Mouse (Mus musculus) common myeloid progenitor, adult 5-6 weeks (primary cell): ENCODE measurements at regions not wholly inside any gene's neighbourhood (a gene's known extent, or its start where the extent isn't known, plus 50 kb on each side); places are given as distances from the start of the nearest gene placed in this dataset.

Experiments
- ATAC-seq: replicated peaks from 2 replicates; pipeline ENCODE4 v1.8.0; 2016; ENCODE audit warnings: low read depth, mild to moderate bottlenecking, moderate TSS enrichment, inconsistent platforms; ENCODE audit not compliant: poor library complexity, severe bottlenecking

GRCm38 (mm10) chr17:49149896-49150295 is 217.7 kb downstream of the Lrfn2 start:
- ATAC-seq, result no peak

- no peak for ATAC-seq
Measured at GRCm38 (mm10) chr17:49150971-49151422, 218.8 kb downstream of the Lrfn2 start.

DNA sequence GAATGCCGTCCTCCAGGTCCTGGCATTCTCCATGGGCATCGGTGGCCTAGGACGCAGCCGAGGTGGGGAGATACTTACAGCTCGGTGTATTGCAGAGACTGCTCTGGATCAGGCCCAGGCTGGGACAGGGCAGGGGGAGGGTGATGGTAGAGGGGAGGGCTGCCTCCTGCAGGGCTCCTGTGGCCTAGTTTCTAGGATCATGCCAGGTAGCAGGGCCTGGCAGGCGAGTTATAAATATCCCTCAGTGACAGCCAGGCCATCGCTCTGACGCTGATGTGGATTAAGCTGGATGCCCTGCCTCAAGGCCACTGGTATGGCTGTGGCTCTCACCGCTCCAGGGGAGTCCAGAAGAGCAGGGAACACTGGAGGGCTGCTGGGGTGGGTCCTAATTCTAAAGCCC is 221.8 kb downstream of the Lrfn2 start:
- no peak for ATAC-seq

DNA sequence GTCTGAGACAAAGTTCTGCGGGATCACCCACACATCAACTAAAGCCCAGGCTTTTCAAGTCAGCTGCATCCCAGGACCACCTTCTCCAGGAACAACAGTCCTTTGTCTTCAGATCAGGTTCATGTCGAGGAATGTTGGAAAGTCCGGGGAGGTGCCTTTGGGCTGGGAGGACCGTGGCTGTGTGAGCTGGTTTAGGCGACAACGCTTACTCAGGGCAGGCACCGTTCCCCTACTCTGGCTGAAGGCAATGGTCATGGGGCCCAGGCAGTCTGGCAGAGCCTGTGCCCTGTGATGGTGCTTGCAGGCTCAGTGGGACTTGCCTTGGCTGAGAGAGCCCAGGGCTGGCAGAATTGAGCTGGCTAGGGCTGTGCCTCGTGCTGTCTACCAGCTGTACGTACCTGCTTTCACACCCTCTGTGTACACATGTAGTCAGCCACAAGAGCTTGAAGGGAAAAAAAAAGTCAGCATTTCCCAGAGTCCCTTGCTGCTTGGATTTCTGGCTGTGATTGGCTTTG is 222.9 kb downstream of the Lrfn2 start:
- ATAC-seq, result no peak

DNA sequence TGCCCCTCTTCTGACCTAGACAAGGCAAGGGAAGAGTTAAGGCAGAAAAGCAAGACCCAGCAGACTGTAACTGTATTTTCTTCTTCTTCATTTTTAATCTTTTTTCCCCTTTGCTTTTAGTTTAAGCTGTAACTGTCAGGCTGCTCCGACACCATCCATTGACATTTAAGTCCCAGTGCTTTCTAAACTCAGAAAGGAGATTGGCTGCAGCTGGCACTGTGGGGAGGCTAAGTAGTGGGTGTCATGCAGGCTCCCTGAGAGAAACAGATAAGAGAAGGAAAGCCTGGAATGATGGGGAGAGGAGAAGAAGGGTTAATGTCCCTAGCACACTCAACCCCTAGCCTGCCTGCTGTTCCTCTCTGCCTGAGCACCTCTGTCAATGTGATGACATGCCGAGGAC is 225.4 kb downstream of the Lrfn2 start:
- ATAC-seq, result no peak

DNA sequence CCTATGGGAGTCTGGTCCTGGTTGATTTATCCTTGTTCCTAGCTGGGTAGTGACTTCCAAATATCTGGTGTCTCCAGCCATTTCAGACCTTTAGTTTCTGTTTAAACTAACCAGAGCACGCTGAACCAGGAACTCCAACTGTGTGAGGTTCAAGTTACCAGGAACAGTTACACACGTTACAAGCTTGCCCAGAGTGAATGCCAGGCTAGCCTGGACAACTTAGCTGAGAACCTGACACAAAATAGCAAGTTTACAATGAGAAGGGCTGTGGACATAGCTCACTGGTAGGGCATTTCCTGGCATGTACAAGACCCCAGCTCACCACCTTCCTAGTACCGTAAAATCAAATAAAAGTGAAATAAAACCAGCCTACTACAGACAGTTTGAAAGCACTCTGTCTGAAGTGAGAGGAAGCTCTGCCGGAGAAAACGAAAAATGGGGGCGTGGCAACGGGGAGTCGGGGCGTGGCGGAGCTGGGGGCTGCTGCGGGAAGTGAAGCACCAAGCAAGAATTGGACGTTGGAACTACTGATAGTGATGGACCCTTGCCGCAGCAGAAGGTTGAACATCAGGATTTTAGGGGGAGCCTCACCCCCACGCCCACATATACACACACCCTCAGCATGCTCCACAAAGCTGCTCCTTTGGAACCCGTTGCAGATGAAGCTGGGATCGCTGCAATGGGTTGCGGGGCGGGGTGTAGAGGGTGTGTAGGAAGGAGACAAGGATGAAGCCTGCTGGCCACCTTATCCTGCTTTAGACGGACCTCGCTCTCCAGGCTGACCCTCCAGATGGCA is 239.3 kb downstream of the Lrfn2 start:
- peak; percentile 86 for ATAC-seq

DNA sequence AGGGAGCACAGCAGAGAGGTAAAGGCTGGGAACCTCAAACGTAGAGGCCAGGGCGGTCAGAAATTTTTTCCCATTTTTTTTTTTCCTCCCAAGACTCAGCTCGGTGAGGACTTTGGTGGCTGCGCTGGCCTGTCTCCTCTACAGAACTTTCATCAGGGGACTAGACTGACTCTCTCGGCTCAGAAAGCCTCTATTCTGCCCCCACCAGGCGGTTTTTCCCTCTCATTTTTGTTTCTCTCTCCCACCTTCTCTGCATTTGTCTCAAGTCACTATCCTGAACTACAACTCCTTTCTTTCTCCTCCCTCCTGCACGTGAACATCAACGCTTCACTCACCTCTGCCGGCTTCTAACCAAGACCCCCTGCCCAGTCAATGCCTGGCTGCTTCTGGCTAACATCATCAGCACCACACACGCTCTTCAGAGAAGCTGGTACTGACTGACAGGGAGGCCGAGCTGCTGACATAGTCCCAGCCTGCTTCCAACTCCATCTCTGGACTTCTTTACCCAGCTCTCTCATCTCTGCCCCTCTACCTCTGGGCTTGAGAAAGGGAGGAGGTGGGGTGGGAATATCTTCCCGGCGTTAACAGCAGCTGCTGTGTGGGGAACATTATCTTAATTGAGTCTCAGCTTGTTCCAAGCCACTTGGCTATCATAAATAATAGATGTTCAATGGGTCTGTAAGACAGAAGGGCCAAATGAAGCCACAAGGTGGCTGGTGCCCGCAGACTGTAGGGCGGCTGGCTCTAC is 240.0 kb downstream of the Lrfn2 start:
- peak; percentile 2; the same call in 1 of the 2 replicates for ATAC-seq

DNA sequence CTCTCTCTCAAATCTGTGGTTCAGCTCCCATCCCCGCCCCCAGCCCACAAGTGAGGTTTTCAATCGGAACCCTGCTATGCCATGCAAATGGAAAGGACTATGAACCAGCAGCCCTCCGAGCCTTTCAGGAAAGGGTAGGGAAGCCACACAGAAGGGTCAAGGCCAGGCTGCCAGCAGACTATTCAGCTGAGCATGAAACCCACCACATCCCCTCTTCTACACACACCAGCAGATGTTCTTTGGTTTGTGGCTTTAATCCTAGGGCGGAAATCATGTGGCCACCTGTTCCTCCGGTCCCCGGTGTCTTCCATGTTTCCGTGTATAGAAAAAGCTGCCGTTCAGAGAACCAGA is 240.6 kb downstream of the Lrfn2 start:
- ATAC-seq, result peak; percentile 50

GRCm38 (mm10) chr17:49177966-49178731 is 246.0 kb downstream of the Lrfn2 start:
- no peak for ATAC-seq

- peak; percentile 72 for ATAC-seq
Measured at GRCm38 (mm10) chr17:49182485-49182884, 245.7 kb upstream of the Mocs1 start.

- no peak for ATAC-seq
Measured at GRCm38 (mm10) chr17:49183917-49184316, 244.2 kb upstream of the Mocs1 start.

DNA sequence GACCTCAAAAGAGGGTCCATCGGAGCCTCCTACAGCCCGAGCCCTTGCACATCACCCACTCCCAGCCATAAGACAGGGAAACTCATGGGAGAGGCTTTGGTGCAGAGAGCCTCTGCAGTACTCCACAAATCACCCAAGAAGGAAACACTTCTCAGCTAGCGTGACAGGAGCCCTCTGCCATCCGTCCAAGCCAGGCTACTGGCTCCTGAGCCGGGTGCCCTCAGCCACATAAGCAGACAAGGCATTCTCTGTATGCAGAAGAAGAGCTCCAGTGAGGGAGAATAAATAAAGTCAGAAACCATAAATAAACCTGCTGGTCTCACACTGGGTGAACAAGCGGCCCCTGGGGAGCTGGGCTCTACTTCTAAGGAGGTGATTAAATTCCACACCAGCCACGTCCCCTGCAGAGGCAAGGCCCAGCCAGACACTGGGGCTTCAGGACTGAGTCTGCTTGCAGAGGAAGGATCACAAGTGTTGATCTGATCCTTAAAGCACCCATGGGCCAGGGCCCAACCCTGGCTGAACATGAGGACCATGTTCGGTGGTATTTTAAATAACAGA is 243.0 kb upstream of the Mocs1 start:
- ATAC-seq, result no peak

- ATAC-seq, result peak; percentile 63
Measured at GRCm38 (mm10) chr17:49189765-49190164, 238.4 kb upstream of the Mocs1 start.

DNA sequence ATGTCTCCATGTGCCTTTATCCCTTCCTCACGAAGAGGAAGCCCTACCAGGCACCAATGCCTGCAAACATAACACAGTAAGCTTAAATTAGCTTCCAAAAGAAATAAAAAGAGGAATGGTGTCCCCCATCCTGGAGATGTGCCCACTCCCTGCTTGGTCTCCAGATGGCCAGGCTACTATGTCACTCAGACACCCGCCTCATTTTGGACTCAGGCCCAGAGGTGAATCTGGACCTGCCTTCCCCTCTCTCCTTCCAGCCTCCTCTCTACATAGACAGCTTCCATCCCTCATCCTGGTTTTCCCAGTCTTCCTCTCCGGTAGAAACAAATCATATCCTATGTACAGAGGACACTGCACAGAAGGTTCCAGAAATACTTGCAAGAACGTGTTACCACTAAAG is 237.8 kb upstream of the Mocs1 start:
- no peak for ATAC-seq

DNA sequence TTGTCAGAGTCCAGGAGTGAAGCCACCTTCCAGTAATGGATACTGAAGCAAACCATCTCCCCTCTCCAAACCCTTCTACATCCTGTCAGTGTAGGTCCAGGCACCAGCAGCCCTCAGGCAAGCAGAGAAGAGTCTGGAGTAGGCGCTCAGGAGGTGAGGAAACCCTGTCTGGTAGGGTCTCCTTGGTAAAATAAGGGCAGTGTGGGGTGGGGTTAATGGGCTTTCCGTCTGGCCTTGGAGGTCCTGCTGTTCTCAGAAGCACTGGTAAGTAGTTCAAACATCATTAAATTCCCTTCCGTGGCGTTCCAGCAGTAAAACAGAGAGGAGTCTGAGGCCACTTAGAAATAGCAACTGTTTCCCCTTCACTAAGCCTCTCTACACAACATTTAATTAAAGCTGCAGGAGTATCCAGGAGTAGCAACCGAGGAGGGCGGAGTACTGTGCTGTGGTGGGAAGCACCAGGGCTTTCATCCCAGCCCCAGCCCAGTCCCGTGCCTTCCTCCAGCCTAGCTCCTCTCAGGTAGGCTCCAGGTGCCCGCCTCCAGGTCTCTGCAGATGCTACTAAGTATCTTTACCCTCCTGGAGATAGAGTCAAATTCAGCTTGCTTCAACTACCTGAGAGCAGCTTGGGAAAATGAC is 232.0 kb upstream of the Mocs1 start:
- ATAC-seq, result no peak

DNA sequence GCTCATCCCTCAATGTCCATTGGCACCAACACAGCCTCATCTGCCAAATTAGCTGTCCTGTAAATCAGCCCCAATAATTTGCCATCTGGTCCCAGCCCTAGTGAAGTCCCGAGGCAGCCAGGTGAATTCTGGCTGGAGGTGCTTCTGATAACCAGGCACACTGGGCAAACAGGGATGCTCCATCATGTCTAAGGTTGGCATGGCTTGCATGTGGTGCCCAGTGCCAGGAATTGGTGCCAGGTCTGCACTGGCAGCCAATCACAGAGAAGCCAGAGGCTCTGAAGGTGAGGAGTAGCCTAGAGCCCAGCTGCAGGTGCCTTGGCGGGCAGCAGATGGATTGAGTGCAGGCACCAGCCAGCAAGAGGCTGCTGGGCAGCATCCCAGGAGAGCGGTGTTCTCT is 226.7 kb upstream of the Mocs1 start:
- ATAC-seq, result no peak

GRCm38 (mm10) chr17:49205095-49205494 is 223.1 kb upstream of the Mocs1 start:
- ATAC-seq, result no peak

DNA sequence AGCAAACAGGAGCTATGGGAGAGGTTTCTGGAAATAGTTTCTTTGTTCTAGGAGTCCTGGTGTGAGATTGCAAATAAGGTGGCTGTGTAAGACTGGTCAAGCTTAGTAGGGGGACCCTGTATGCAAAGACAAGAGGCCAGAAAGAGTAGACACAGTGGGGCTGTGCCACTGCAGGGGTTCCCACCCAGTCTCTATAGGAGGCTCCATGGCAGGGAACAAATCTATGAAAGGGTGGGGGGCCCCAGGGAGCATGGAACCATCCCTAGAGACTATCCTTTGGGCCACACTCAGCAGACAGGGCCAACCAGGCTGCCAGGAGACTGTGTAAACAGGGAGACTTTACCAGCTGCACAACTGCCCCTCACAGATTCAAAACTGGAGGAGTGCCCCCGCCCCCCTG is 222.6 kb upstream of the Mocs1 start:
- no peak for ATAC-seq

DNA sequence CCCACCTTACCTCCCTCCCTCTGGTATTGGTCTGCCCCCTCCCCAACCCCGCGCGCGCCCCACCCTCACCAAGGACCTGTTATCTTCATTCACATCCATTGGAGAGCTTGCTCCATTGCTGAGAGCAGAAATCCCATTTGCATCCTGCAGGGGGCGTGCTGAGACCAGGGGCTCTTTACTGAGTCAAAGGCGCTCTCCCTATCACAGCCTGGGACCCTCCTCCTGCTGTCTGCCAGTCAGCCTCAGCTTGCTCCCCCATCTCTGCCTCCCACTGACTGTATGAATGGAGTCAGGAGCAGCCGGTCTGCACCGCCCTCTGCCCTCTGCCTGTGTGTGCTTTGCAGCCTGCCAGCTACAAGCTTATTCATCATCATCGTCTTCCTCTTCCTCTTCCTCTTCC is 221.5 kb upstream of the Mocs1 start:
- no peak for ATAC-seq

DNA sequence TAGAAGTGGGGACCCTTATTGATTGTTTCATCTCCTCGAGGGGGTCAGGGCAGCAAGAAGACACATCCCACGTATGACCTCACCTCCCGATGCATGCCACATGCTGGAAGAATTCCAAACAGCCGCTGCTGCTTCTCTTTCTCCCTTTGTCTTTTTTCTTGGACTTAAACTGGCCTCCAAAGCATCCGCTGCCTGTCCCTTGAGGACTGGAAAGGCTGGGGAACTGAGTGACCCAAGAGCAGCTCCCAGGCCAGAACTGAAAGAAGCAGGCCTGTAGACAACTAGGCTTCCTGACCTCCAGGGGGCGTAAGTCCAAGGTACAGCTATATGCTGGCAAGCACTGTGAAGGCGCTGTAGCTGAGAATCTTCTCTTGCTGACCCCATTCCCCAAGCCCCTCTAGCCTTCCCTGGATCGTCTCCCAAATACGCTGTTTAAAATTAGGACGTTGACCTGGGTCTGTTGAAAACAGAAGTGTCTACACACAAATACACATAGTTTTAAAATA is 219.8 kb upstream of the Mocs1 start:
- ATAC-seq, result no peak
